Mouse (Mus musculus): ENCODE data around the gene Xaf1.

Xaf1 gene

DNA sequence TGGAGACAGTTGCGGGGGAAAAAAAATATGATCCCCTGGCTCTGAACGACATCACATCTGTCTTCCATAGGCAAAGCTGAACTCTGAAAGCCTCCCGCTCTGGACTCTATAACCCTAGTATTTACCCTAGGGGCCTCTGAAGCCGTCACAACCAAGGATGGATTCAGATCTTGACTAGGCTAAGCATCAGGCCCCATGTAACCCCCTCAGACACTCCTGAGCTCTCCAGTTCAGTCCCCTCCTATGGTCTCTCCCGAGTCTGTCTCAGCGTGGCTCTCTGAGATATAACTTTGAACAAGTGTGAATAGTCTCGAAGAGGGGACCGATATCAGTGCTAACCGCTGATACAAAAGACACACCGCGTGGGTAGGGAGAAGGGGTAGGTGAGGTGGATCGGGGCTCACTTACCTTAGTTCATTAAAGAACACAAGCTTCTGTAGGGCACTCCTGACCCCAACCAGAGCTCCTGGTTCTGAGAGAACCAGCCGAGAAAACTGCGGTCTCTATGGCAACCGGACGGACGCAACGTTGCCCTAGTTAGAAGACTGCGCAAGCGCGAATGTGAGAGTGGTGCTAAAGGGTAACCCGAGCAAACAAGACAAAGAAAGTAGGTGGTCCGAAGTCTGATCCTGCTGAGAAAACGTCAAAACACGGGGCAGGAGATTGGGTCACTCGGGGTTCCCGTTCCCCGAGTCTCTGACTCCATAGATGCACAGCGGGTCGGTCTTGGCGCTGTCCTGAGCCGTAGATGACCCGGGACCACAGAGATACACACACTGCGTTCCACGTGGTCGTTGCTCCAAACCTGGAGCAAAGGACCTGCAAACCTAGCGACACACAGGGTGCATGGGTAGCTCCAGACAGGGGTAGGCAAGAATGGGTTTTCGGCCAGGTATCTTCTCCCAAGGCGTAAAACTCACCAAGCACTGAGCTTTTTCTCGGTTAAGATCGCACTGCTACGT, 60.2 kb downstream of the Xaf1 start:
- no peak for DNase-seq (ENCODE audit: low read depth in 1 of 2, low spot score in 2 of 2)

DNA sequence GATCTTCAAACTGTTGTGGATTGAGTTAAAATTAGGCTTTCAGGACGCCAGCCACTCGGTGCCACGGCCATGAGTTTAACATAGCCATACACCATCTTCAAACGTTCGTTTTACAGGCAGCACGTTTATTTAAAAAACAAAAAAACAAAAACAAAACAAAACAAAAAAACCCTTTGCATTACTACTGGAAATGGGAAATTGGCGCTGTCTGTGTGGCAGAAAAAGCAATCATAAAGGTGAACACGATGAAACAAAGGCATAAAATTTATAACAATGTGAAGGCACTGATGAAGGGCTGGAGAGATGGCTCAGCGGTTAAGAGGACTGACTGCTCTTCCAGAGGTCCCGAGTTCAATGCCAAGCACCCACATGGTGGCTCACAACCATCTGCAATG, 60.9 kb downstream of the Xaf1 start, which contains the start of gene Tekt1:
Gene Tekt1, minus strand, starts transcription at position 96 of the 395 bp plus-strand sequence.
- no peak for DNase-seq (ENCODE audit: low read depth in 1 of 2, low spot score in 2 of 2)
